Mouse (Mus musculus) naive thymus-derived CD4-positive, alpha-beta T cell, adult 2 months (primary cell): ENCODE data around the gene Slc44a1.

Source experiments
- DNase-seq: peaks from one replicate; pipeline ENCODE4 v3.0.0-alpha.2; 2011; ENCODE audit warnings: low read depth

Gene Slc44a1

DNA sequence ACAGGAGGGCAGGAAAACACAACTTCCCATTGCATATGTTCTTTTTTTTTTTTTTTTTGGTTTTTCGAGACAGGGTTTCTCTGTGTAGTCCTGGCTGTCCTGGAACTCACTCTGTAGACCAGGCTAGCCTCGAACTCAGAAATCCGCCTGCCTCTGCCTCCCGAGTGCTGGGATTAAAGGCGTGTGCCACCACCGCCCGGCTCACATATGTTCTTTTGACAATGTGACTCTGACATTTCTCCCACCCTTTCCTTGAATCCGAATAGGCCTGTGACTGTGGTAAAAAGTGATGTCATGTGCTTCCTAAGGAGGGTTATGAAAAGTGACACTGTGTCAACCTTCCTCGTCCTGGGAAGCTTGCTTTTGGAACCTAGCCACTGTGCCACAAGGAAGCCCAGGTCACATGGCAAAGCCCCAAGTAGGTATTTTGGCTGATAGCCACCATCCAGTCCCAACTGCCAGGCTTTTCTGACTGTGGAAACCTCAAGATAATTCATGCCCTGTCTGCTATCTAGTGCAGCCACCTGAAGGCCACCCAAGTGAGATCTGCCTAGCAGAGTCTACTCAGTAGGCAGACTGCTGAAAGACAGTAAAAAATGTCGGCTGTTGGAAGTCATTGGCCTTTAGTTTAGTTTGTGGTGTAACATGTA, 8.5 kb upstream of the Slc44a1 start:
- no peak for DNase-seq

DNA sequence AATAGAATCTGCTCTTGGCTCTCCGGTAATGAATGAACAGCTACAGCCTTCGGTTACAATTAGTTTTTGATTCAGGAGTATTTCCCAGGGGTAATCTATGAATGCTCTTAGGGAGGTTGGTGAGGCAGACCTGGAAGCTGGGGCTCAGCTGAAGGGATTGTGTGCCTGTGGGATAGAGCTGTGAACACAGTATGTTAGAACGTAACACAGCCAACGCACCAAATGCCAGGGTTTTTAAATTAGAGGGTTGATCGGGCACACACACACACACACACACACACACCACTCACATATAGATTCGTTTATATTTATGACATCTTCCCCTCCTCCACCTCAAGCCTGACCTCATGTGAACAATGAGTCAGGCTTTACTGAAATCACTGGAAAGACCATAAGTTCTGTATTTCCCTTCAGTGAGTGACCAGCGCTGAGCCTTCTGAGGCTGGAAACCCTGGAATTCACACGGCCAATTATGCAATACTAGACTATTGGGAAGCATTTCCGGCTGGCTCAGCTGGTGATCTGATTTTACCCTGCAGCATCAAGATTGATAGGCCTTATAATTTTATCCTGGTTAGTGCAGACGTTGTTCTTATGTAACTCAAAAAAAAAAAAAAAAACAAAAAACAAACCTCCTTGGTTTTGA, 3.0 kb upstream of the Slc44a1 start:
- DNase-seq: no peak

DNA sequence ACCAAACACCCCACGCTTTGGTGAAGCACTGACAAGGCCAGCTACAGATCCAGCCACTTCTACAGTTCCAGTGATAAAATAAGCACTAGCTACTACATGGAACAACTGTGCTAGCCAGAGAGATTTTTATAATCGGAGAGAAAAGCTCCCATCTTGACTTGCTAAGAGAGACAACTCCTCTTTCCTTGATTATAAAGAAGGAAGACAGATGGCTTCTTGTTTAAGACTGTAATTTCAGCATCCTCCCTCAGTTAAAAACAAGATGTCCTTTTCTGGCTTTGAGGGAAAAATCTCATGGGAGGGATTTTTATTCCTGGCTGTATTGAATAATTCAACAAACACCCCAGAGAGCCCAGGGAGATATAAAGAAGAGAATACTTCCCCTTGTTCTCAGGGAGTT, 1.8 kb upstream of the Slc44a1 start:
- no peak for DNase-seq

DNA sequence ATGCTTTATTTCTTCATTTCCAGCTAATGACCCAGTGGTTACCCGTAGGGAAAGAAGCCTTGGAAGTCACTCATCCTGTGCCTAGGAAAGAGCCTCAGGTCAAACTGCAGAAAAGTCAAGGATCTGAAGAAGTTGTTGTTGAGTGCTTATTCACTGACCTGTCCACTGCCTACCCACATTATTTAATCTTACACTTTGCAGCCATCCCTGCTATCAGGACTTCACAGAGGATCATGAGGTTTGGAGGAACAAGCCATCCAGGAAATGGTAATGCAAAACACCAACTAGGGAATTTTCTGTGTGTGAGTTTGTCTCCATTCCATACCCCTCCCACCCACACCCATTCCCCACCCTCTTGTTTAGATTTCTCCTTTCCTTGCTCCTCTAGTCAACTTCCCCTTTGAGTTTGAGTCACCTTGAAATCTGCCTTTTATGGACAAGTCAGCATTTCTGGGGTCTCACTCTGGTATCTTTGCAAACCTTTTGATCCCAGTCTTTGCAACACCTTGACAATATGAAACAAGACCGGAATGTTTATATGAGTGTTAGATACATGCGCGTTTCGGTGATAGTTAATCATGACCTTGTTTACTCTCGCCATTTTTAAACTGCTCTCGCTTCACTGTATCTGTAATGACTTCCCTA, 1.3 kb upstream of the Slc44a1 start:
- no peak for DNase-seq

DNA sequence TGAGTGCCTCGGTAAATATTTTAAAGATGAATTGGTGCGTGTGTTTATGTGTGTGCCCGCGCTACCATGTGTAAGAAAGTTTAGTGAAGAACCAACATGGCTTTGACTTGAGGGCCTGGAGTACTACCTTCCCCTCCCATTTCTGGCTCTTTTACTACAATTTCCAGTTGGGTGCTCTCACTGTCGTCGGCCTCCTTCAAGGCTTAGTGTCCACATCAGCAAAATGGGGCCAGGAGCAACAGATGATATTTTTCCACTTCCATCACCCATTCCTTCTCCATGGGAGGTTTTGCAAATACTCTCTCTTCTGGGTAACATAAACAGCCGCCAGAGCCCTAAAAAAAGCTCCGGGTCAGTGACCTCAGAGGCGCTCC, 590 bp upstream of the Slc44a1 start:
- no peak for DNase-seq

DNA sequence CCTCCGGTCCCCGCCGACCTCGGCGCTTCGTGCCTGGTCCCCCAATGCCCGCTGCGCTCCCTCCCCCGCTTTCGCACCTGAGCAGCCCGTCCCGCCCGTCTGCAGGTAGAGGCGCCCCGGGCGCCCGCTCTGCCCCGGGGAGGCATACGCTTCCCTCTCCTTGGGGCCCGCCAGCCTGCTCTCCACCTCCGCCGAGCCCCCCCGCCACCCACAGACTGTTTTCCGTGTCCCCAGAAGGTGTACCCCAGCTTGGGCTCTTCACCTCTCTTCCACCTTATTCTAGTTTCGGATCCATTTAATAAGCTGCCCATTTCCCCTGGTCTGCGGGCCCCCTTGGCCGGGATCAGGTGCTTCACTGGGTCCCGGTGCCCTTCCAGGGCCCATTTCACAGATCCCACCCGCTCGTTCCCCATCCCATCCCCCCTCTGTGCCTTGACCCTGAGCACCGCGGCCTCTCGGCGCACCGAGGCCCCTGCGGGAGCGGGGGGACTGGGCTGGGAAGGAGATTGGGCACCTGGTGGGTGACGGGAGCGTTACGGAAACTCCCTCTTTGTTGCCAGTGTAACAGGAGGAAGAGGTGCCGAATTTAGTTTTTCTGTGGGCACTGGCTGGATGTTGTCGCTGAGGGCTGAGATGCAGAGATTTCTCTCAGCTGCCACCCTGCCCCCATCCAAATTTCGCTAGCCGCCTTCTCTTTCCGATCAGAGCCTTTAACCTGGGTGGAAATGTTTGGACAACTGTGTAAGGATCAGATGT, 781 bp downstream of the Slc44a1 start:
- peak; percentile 63 for DNase-seq

DNA sequence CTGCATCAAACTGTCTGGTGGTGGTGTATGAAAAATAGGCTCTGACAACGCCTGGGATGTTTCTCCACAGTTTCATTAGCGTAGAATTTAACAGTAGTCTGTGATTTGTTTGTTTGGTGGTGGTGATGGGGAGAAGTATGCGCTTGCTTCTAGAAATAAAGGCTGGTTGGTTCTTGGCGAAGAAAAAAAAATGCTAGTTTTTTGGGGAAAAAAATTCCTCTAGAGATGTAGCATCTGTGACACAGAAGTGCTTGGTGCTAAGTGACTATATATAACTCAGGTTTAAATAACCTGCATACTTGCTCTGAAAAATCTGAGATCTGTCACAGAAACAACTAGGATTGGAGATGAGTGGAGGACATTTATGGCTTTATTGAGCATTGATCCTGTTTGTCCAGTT, 1.5 kb downstream of the Slc44a1 start:
- DNase-seq: no peak

DNA sequence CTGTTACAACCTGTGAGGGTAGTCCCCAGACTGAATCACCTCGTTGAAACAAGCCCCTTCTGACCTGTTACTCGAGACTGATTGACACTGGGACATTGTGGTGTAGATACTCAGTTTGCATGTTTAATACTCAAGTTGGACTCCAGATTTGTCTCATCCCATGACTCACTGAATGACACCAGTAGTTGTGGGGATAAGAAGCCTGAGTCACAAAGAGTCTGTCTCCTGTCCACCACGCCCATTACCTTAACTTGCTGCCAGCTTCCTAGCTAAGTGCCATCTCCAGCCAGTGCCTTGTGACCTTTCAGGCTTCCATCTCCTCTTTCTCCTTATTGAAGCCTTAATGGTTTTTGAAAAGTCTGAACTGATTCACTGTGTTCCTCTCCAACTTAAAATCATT, 6.0 kb downstream of the Slc44a1 start:
- DNase-seq: no peak

DNA sequence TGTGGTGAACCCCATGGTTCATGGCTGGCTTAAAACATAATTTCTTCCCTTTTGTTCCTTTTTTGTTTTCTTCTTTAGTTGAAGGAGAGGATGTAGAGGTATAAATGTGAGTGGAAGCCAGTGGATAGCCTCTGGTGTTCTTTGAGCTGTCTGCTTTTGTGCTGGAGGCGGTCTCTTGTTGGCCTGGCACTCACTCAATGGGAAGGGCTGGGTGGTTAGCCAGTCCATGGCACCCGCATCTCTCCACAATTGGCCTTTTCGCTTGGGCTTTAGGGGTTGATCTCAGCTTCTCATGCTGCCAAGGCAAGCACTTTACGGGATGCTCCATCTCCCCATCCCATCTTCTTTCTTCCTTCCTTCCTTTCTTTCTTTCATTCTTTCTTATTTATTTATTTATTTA, 7.6 kb downstream of the Slc44a1 start:
- no peak for DNase-seq

DNA sequence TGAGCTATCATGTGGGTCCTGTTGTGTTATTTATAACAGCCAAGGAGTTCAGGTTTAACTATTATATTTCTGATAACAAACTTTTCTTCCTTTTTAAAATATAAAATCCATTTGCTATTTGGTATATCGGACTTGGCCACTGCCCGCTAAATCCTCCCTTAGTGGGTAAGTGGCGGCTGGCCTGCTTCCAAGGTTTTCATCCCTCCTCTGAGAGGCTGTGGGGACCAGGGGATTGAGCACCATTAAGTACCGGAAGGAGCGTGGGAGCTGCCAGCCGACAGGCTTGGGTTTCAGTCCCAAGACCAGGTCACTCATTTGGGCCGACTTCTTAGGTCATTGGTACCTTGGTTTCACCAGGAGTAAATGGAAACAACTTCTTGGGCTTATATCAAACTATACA, 10.5 kb downstream of the Slc44a1 start:
- no peak for DNase-seq

DNA sequence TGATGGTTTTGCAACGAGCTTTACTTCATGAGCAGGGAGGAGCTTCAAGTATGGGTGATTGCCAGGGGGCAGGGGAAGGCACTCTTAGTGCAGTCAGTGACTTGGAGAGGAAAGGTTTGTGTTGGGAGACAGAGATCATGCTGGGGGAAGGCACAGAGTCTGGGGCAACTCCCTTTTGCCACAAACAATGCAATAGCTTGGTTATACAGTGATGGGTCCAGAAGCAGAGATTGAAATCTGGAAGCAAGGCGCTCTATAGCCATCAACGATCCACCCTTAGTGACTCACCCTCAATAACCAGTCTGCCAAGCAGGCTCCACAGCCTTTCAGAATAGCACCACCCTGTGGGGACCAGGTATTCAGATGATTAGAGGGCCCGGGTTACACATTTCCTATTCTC, 11.7 kb downstream of the Slc44a1 start:
- peak; percentile 8 for DNase-seq

DNA sequence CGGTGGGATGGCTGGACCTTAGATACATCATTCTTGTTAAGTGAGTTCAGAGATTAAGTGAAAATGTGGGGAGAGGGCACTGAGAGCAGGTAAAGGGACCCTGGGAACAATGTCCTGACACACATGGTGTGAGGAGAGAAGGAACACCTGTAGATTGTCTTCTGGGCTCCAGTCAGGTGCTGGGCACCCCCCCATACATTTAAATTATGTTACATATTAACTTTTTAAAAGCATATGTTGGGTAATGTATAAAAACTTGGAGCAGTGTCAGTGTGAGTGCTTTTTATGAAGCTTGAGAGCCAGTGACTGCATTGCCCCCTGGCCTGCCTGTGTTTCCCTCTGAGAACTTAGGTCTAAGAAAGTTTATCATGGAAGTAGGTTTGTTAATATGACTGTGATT, 12.2 kb downstream of the Slc44a1 start:
- no peak for DNase-seq

DNA sequence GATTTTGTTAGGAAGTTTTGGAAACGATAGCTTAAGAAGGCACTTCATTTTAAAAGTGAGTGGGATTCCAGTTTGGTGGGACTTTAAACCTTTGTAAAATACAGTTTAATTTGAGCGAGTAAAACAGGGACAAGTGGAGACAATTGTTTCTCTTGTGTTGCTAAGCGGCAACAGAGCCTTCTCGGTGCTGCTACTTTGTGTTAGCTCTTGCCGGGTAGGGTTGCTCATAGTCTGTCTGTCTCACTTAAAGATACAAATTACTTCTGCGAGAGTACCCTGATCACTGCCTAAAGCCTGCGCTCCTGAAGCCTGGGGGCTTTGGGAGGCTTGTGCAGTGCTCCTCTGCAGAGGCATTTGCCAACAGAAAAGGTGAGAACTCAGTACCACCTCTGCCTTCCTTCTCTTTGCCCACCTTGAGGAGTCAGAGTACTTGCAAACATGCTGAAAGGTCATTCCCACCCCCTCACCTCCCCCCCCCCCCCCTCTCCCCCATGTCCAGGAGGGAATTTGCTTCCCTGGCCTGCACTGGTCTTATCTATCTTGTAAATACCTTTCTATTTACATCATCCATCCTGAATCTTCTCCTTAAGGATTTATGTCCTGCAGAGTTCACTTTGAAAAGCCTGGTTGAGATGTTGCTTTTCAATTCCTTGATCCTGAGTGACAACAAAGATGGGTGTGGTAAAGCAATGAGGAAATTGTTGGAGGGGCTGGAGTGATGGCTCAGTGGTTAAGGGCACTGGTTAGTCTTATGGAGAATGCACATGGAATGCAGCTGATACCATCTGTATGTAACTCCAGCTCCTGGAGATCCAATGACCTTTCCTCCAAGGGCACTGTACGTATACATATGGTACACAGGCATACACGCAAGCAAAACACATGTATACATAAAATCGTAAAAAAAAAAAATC, 13.0 kb downstream of the Slc44a1 start:
- no peak for DNase-seq

DNA sequence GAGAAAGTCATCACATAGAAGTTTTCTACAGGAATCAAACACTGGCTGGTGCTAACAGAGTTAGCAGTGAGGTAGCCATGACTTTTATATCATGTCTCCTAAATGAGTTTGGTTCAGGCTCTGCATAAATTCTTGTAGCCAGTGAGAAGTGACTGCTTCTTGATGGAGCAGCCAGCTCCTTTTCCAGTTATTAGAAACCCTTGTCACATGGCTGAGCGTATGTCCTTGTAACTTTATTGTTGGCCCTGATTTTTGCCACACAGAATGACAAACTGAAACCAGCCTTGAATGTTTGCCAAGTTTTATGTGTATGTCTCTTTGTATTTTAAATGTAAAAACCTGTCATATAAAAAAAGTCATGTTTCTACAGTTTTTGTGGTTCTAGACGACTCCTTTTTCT, 15.7 kb downstream of the Slc44a1 start:
- no peak for DNase-seq

DNA sequence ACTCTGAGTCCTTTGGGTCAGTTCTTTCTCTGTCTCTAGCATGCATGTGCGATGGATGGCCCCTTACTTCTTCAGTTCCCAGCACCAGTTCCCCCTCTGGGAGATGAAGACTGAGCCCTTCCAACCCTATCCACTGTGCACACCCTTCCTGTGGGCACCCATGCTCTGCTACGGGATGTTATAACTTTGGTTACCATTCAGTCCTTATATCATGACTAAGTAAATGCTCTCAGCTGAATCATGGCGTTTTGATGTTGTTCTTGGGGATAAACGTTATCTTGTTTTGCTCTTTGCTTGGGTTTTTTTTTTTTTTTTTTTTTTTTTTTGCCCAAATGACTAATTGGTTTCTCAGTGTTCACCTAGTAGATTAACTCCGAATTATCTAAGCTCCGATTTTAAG, 16.4 kb downstream of the Slc44a1 start:
- DNase-seq: no peak

DNA sequence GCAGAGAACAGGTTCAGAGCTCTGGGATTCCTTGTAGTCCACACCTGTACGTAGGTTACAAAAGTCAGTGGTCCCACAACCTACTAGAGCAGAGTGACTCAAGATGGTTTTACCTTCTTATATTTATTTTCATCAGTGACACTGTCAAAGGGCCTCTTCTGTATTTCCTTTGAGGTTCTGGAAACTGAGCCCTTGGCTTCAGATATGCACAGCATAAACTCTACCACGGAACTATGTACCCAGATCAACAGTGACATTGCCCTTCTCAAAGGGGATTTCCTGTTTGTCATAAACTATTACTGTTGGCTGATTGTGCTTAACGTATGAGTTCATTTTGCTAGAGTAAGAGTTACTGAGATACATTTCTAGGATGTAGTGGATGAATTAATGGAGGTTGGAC, 18.3 kb downstream of the Slc44a1 start:
- no peak for DNase-seq

DNA sequence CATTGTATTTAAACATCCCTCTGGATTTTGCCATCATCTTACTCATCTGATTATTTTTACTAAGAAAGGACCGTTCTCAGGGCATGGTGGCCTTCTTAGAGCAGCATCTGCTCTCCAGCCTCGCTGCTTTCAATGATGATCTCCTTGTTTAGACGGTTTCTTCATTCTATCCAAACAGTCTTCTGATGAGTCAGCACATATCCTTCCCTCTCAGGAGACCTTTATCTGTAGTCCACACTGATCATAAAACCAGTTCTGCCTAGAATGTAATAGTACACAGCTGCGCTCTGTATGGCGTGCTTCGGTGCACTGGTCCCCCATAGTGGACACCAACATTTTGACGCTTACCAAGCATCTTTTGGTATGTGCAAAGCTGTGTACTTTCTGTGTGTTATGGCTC, 19.5 kb downstream of the Slc44a1 start:
- no peak for DNase-seq

DNA sequence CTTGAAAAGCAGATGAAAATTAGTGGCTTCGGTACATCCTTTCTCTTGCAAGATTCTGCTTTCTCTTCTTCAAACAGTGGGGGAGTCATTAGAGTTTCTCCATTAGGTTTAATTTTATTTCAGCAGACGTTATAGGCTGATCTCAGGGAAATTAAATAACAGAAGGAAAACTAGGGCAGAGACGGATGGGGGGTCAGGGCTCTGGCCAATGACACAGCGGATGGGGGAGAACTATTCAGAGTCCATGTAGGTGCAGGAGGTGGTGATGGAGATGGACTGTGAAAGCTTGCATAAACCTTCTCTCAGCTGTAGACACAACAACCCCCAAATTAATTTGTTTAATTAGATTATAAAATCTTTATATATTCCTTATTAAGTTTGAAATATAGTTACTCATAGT, 20.8 kb downstream of the Slc44a1 start:
- DNase-seq: no peak

DNA sequence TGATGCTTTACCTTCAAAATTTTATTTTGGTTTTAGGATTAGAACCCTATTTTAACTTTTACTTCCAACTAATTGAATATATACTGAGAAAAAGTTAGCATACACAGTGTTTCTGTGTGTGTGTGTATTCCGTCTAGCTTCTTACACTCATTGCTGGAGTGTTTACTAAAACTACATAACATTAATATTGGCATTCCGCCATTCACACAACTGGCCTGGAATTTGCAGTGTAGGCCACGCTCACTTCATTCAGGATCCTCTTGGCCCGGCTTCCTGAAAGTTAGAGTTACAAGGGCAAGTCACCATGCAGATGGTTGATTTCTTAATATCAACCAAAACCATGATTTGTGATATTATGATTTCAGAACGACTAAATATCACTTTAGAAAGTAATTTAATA, 21.9 kb downstream of the Slc44a1 start:
- DNase-seq: no peak

DNA sequence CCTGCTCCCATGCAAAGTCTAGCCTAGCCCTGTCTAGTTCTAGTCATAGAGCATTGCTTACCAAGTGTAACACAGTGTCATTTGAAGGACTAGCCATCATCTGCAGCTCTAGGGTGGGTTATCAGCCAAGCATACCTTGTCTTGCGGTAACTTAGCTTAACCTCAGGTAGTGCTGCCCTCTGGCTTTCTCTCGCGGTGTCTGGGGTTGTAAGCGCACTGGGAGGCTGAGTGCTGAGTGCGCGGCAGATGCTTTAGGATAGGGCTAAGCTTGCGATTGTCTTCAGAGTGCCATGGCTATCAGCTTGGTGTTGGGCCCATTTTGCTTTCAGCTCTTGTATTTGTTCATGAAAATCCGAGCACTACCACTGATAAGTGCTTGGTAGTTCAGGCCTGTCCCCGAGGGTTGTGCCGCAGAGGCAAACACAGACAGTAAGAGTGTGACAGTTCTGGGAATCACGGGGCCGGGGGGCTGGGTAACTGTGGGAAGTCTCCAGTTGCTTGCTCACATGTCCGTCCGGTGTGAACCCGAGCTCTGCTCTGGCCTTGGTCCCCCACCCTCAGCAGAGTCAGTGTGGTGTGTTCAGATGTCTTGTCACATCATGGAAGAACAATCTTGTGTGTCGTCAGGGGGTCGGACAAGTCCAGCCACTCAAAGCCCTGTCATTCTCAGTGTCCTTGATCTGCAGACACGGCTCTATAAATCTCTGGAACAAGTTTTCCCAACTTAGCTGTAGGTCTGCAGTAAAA, 22.5 kb downstream of the Slc44a1 start:
- DNase-seq: no peak

DNA sequence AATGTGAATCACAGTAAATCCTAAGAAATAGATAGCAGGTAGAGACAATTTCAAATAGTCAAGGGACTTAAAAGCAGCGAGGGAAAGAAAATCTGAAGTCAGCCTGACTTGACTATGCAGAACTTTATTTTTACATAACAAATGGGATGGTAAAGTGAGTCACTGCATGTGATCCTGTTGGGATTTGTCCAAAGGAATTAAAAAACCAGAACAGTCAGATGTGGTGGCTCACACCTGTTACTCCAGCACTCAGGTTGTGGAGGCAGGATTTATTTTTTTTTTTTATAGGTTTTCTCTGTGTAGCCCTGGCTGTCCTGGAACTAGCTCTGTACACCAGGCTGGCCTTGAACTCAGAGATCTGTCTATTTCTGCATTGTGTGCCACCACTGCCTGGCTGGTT, 25.7 kb downstream of the Slc44a1 start:
- DNase-seq: no peak
